Mouse (Mus musculus) thymus, postnatal 4 days (tissue): ENCODE data around the gene Ahcy.
A peak's percentile ranks its signal among the peaks of the same experiment; 100 is the strongest.
"Not testable (repeated sequence)": the region's sequence is repeated elsewhere in the genome, so short reads cannot be mapped to it uniquely, and the experiment has no call there.

Experiments
- DNase-seq: peaks from one replicate; pipeline ENCODE4 v3.0.0; 2021

Ahcy gene

DNA sequence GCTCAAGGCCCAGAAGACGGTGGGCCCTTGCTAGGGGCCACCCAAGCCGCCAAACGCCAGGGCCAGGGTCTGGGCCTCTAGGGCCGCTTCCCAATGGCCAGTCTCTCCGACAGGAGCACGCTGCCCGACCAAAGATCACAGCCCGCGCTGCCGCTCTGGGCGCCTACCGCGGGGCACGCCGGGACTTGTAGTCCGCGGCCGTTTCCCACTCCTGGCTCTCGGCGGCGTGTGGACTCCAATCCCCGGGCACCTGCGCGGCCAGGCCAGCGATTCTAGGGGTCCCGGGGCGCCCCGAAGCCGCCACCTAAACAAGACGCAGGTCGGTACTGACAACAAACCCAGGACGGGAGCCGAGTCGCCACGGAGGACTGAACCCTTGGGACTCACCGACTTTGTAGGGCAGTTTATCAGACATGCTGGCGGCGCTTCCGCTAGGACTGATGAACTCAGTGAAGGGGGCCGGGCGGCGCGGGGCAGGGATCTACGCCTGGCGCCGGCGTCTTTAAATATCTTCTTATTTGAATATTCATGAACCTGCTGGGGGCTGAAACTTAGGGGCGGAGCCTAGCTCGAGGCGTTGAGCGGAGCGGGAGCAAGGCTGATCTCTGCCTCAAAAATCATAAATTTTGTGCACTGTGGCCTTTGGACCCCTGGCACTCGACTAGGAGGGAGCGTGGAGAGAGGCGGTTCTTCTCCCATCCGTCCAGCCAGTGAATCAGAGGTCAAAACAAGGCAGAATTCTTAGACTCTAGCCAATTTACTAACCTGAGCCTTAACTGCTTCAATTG lies at the start of gene Ahcy:
Ahcy (minus strand) TSS at position 520 of the 788 bp plus-strand sequence.
- peak; percentile 93 for DNase-seq

- no peak for DNase-seq
Observed at GRCm38 (mm10) chr2:155115216-155115830, 41.0 kb upstream of the Ahcy start.

DNA sequence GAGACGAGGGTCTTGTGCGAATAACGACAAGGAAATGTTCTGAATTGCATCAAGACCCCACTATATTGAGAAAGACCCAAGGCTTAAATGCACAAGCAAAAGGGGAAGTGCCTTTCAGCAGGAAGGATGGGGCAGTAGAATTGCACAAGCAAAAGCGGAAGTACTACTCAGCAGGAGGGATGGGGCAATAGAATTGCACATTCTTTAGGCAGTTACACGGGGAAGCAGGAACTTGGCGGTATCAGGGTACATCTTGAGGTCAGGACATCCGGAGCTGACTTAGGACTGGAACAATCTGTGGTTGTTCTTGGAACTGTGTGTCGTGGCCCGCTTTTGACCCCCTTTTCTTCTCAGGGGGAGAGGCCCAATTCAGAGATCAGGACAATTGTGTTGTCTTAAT lies 33.0 kb upstream of the Ahcy start:
- DNase-seq = not testable (repeated sequence)

- DNase-seq = no peak
Observed at GRCm38 (mm10) chr2:155103607-155104006, 29.3 kb upstream of the Ahcy start.

- DNase-seq = no peak
Observed at GRCm38 (mm10) chr2:155101761-155102181, 27.5 kb upstream of the Ahcy start.

DNA sequence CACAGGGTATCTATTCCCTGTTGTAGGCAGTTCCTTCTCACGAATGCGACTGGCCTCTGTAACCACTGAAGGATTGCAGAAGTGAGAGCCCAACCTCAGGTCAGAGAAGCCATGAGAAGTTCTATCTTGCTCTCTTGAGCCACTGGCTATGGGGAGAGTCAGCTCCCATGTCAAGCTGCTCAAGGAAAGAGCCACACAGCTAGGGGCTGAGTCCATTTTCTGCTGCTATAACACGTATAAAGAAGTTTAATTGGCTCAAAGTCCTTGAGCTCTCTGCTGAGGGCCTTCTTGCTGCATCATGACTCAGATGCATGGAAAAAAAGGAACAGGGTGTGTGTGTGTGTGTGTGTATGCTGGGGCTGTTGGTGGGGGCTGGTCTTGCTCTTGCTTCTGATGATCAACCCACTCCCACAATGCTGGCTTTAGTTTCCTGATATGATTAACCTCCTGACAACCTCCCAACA lies 26.5 kb upstream of the Ahcy start:
- DNase-seq = no peak

- DNase-seq = no peak
Observed at GRCm38 (mm10) chr2:155099994-155100795, 25.9 kb upstream of the Ahcy start.

- DNase-seq = no peak
Observed at GRCm38 (mm10) chr2:155099421-155099820, 25.1 kb upstream of the Ahcy start.

GRCm38 (mm10) chr2:155098720-155099380 lies 24.6 kb upstream of the Ahcy start:
- DNase-seq = peak; percentile 20

DNA sequence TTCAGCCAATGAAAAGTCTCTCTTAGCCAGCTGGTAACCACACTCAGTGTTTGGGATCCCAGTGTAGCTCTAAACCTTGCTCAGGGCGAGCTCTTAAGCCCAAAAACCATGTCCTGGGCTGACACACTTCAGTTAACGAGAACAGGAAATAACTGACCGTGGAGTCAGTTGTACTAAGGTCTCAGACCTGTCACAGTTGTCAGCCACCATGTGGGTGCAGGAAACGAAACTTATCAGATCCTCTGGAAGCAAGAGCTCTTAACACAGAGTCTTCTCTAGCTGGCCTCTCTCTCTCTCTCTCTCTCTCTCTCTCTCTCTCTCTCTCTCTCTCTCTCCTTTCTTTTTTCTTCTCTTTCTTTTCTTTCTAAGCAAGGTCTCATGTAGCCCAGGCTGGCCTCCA lies 19.1 kb upstream of the Ahcy start:
- no peak for DNase-seq

DNA sequence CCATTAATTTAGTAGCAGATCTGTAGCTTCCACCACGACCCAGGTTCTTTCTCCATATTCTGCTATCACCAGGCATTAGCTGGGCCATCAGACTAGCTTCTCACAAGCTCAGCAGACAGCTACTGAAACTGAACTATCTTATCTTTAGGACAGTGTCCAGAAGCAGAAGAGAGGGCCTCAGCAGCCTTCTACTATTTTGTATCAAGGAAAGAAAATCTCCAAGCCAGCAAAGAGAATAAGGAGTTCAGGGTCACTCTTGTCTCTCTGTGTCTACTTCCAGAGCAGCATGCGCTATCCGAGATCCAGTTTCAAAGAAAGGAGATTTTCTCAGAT lies 17.4 kb upstream of the Ahcy start:
- DNase-seq = no peak

DNA sequence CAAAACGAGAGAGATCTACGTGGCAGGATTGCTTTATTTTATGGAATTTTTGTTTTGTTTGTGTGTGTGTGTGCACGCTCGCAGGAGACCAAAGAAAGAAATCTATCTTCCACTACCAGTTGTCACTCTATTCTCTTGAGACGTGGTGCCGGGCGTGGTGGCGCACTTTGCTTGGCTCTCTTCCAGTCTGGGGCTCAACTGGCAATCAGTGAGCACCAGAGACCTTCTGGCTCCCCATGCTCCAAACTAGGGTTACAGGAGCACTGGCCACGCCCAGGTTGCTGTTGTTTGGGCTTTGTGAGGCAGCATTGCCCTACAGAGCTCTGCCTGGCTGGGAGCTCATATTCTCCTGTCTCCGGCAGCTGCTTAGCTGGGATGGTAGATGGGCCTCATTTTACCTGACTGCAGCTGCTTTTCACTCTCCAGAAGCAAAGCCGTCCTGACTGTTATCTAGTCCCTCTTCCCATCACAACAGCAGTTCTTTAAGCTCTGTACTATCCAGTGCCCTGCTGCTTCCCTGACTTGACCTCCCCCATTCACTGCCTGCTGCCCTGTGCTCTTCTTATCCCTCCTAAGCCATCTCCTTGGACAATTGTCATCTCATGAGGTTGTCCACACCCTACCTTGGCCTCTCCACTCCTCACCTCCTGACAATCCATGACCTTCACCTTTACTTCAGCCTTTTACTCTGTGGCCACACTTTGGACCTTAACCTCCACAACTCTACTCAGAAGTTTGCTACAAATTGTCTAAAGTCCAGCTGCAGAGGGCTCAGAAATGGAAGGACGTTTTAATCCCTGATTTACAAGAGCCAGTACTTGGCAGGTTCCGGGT lies 16.8 kb upstream of the Ahcy start:
- no peak for DNase-seq

DNA sequence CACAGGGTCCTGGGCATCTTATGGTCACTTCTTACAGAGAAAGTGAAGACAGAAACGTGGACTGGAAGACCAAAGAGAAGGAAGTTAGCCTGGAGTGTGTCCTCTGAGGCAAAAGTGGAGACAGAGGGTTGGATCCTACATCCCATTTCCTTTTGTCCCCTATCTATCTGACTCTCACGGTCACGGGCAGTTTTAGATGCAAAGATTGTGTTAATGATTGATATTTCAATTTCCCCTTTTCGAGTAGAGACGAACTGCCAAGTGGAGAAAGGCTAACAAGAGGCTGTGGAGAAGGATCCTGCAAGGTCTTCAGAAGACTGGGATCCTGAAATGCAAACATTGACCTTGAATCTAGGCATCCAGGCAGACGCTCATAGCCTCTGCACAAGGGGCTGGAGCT lies 14.0 kb upstream of the Ahcy start:
- no peak for DNase-seq

DNA sequence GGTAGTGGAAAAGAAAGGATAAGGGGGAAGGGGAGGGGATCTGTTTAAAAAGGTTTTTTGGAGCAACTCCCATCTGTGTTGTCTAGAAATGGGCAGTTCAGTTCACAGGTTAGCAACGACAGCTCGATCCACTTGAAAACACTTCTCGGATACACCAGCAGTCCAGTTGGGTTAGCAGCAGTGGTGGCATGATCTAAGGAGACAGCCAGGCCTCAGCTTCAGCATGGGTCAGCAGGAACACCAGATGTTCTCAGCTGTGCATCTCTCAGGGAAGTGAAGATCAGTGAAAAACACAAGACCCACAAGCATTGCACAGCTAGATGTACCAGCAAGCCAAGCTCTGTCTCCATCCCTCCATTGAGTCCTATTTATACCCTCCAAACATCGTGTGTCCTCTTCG lies 12.0 kb upstream of the Ahcy start:
- DNase-seq = no peak

DNA sequence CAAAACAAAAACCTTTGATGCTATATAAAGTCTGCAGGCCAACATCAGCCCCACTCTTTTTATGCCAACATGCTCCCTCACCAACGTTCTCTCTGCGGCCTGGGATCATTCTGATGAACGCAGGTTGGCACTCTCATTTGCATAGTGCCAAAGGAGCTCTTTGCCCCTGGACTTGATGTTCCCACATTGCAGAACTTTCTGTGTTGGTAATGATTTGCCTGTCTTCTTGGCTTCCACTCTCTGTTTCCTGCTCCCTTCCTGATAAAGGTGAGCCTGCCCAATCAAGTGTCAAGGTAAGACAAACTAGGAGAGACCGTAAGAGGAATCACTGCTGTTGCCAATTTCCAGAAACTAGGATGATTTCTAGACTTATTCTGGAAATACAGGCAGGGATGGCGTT lies 10.2 kb upstream of the Ahcy start:
- DNase-seq = no peak

- DNase-seq = peak; percentile 85
Observed at GRCm38 (mm10) chr2:155082121-155082803, 8.0 kb upstream of the Ahcy start.

DNA sequence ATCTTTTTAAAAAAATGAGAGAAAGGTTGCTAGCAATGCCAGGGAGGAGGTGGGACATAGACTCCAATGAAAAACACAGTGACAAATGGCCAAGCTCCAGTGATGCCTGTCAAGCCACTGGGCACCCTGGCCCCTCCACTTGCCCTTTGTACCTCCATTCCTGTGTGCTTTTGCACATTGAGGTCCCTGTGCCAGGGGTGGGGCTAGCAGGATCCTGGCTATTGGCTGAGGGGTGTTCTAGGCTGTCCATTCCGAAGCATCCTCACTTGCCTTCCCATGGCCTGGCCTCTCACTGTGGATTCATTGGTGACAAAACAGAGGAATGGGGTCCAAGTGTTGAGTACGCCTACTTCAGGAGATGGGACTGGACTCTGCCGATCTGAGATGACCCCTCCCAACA lies 6.8 kb upstream of the Ahcy start:
- DNase-seq = no peak

DNA sequence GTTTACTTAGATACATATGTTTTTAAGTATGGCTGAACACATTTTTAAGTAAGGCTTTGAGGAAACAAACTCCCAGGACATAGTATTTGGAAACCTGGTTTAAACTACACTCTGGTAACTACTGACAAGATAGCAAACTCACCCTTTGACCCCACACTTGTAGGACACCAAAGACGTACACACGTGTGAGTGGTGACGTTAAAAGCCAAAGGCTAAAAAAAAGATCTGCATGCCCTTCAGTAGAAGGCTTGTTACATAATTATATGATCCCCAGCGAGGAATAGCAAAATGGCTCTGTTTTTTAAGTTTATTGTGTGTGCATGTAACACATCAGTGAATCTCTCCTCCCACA lies 5.9 kb upstream of the Ahcy start:
- no peak for DNase-seq

- peak; percentile 39 for DNase-seq
Observed at GRCm38 (mm10) chr2:155079500-155080178, 5.3 kb upstream of the Ahcy start.

GRCm38 (mm10) chr2:155075649-155076048 lies 1.4 kb upstream of the Ahcy start:
- no peak for DNase-seq

- DNase-seq = peak; percentile 53
Observed at GRCm38 (mm10) chr2:155074766-155075330, 551 bp upstream of the Ahcy start.
